Mouse (Mus musculus): Measurements from ENCODE around the gene Pcdh7. TPM values are rescaled to one million over a fixed set of nuclear protein-coding genes. Genes with fewer than 3 reads are reported as not detected.

Gene Pcdh7
- polyA plus RNA-seq, 1 experiment from 2014 or later: 14.0 TPM

GRCm38 (mm10) chr5:57760069-57761063, 42.6 kb downstream of the Pcdh7 start:
- no peak overlapping the region for H3K4me3 ChIP-seq (ENCODE audit: low read depth, low read length)
- ATAC-seq (ENCODE audit: low read depth) (peak; percentile 55; the same call in 1 of the 2 replicates), DNase-seq (ENCODE audit: low spot score) (peak; percentile 53)
- H3K9ac ChIP-seq (ENCODE audit: low read depth, low read length): no peak overlapping the region
- no peak overlapping the region for H3K4me2 ChIP-seq (ENCODE audit: low read depth, low read length)
- H3K9me3 ChIP-seq (ENCODE audit: control insufficient read depth, low read length): no peaks in the 10 kb centered on the region
- H3K4me1 ChIP-seq (ENCODE audit: control insufficient read depth, insufficient read depth, low read length): peaks cover 12% of the 10 kb centered on the region
- no peak overlapping the region; the same call in 1 of the 2 replicates for H3K27ac ChIP-seq (replicated peaks; ENCODE audit: low read depth, low read length)
- no peaks in the 10 kb centered on the region for H3K36me3 ChIP-seq (ENCODE audit: control insufficient read depth, insufficient read depth, low read length)
- 53% methylated on average over 6 of the region's 6 CpGs for WGBS
- H3K27me3 ChIP-seq (replicated peaks; ENCODE audit: control insufficient read depth, insufficient read depth, low read length): no peaks in the 10 kb centered on the region

GRCm38 (mm10) chr5:57765356-57765755, 47.6 kb downstream of the Pcdh7 start:
- H3K9ac ChIP-seq (ENCODE audit: low read depth, low read length): no peak overlapping the region
- 40% methylated on average over 3 of the region's 3 CpGs for WGBS
- H3K36me3 ChIP-seq (ENCODE audit: control insufficient read depth, insufficient read depth, low read length): no peaks in the 10 kb centered on the region
- H3K27ac ChIP-seq (replicated peaks; ENCODE audit: low read depth, low read length): no peak overlapping the region
- H3K27me3 ChIP-seq (replicated peaks; ENCODE audit: control insufficient read depth, insufficient read depth, low read length): no peaks in the 10 kb centered on the region
- no peak for DNase-seq (ENCODE audit: low spot score)
- 0 out of 2 replicates have a peak, but pooled peaks have one; percentile 36 for ATAC-seq (ENCODE audit: low read depth)
- no peak overlapping the region for H3K4me3 ChIP-seq (ENCODE audit: low read depth, low read length)
- no peaks in the 10 kb centered on the region for H3K4me1 ChIP-seq (ENCODE audit: control insufficient read depth, insufficient read depth, low read length)
- H3K4me2 ChIP-seq (ENCODE audit: low read depth, low read length): no peak overlapping the region
- no peaks in the 10 kb centered on the region for H3K9me3 ChIP-seq (ENCODE audit: control insufficient read depth, low read length)

GRCm38 (mm10) chr5:57767346-57767745, 49.6 kb downstream of the Pcdh7 start:
- Histone ChIP-seq H3K4me3 (ENCODE audit: low read depth, low read length) (no peak overlapping the region), H3K4me2 (ENCODE audit: low read depth, low read length) (no peak overlapping the region), H3K36me3 (ENCODE audit: control insufficient read depth, insufficient read depth, low read length) (no peaks in the 10 kb centered on the region), H3K27ac (replicated peaks; ENCODE audit: low read depth, low read length) (no peak overlapping the region), H3K9ac (ENCODE audit: low read depth, low read length) (no peak overlapping the region), H3K4me1 (ENCODE audit: control insufficient read depth, insufficient read depth, low read length) (no peaks in the 10 kb centered on the region), H3K27me3 (replicated peaks; ENCODE audit: control insufficient read depth, insufficient read depth, low read length) (no peaks in the 10 kb centered on the region), H3K9me3 (ENCODE audit: control insufficient read depth, low read length) (no peaks in the 10 kb centered on the region)
- DNase-seq (ENCODE audit: low spot score): no peak
- peak; percentile 53; the same call in 1 of the 2 replicates for ATAC-seq (ENCODE audit: low read depth)
- WGBS: 64% methylated on average over 3 of the region's 3 CpGs

- H3K4me3 ChIP-seq (ENCODE audit: low read depth, low read length): no peak overlapping the region
- no peak overlapping the region for H3K4me2 ChIP-seq (ENCODE audit: low read depth, low read length)
- no peaks in the 10 kb centered on the region for H3K4me1 ChIP-seq (ENCODE audit: control insufficient read depth, insufficient read depth, low read length)
- no peak overlapping the region for H3K9ac ChIP-seq (ENCODE audit: low read depth, low read length)
- no peak overlapping the region for H3K27ac ChIP-seq (replicated peaks; ENCODE audit: low read depth, low read length)
- ATAC-seq (ENCODE audit: low read depth): no peak
- H3K36me3 ChIP-seq (ENCODE audit: control insufficient read depth, insufficient read depth, low read length): no peaks in the 10 kb centered on the region
- peak; percentile 35 for DNase-seq (ENCODE audit: low spot score)
- H3K9me3 ChIP-seq (ENCODE audit: control insufficient read depth, low read length): no peaks in the 10 kb centered on the region
- no peaks in the 10 kb centered on the region for H3K27me3 ChIP-seq (replicated peaks; ENCODE audit: control insufficient read depth, insufficient read depth, low read length)
- WGBS: 64% methylated on average over 10 of the region's 10 CpGs
Observed at GRCm38 (mm10) chr5:57768469-57769022, 50.8 kb downstream of the Pcdh7 start.

DNA sequence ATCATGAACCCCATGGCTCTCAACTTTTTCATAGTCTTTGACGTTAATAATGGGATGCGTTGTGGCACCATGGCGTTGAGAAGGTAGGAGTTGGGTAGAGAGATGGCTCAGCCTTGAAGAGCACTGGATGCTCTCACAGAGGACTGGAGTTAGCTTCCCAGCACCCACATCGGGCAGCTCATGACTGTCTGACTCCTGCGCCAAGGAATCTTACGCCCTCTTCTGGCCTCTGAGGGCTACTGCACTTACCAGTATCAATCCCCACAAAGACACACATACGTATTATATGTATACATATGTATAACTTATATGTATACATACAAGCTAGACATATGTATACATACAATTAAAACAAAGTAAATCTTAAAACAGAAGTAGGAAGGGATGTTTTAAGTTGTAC, 51.9 kb downstream of the Pcdh7 start:
- H3K4me1 ChIP-seq (ENCODE audit: control insufficient read depth, insufficient read depth, low read length): no peaks in the 10 kb centered on the region
- ATAC-seq (ENCODE audit: low read depth): no peak
- no peak for DNase-seq (ENCODE audit: low spot score)
- 94% methylated on average over 7 of the region's 7 CpGs for WGBS
- no peak overlapping the region for H3K27ac ChIP-seq (replicated peaks; ENCODE audit: low read depth, low read length)
- H3K4me2 ChIP-seq (ENCODE audit: low read depth, low read length): no peak overlapping the region
- H3K9ac ChIP-seq (ENCODE audit: low read depth, low read length): no peak overlapping the region
- H3K27me3 ChIP-seq (replicated peaks; ENCODE audit: control insufficient read depth, insufficient read depth, low read length): no peaks in the 10 kb centered on the region
- H3K36me3 ChIP-seq (ENCODE audit: control insufficient read depth, insufficient read depth, low read length): no peaks in the 10 kb centered on the region
- H3K4me3 ChIP-seq (ENCODE audit: low read depth, low read length): no peak overlapping the region
- H3K9me3 ChIP-seq (ENCODE audit: control insufficient read depth, low read length): no peaks in the 10 kb centered on the region

DNA sequence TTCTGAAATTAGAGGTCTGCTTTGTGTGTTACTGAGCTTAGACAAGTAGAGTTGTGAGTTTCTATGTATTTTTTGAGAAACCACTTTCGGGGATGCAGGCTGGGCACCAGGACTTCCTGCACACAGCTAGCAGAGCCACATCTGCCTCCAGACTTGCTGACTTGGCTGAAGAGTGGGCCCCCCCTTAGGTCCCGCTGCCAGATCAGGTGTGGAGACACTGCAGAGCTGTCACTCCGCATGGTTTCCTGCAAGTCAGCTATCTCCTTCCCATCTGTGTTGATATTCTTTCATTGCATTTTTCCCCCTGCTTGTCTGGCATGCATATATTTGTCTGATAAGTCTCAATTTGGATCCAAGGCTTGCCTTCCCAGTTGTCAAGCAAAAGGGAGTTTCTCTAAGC, 52.6 kb downstream of the Pcdh7 start:
- Histone ChIP-seq H3K27me3 (replicated peaks; ENCODE audit: control insufficient read depth, insufficient read depth, low read length) (no peaks in the 10 kb centered on the region), H3K36me3 (ENCODE audit: control insufficient read depth, insufficient read depth, low read length) (no peaks in the 10 kb centered on the region), H3K27ac (replicated peaks; ENCODE audit: low read depth, low read length) (no peak overlapping the region), H3K4me3 (ENCODE audit: low read depth, low read length) (no peak overlapping the region), H3K9me3 (ENCODE audit: control insufficient read depth, low read length) (no peaks in the 10 kb centered on the region), H3K9ac (ENCODE audit: low read depth, low read length) (no peak overlapping the region), H3K4me1 (ENCODE audit: control insufficient read depth, insufficient read depth, low read length) (no peaks in the 10 kb centered on the region), H3K4me2 (ENCODE audit: low read depth, low read length) (no peak overlapping the region)
- DNase-seq (ENCODE audit: low spot score): no peak
- 73% methylated on average over 3 of the region's 3 CpGs for WGBS
- ATAC-seq (ENCODE audit: low read depth): no peak

DNA sequence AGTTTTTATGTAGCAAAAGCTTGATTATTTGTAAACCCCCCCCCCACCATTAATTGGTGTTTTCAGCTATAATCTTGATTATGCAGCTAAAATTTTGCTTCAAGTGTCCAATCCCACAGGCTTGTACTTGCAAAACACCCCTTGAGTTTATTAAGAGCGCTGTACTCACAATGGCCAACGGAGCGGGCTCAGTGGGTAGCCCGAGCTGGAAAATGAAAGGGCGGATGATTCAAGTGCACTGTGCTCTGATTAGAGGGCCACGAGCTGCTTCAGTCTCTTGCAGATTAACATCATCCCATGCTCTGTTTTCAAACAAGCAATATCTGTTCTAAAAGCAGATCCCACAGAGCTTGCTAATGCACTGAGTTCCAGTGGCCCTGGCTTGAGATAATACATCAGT, 53.4 kb downstream of the Pcdh7 start:
- H3K27me3 ChIP-seq (replicated peaks; ENCODE audit: control insufficient read depth, insufficient read depth, low read length): no peaks in the 10 kb centered on the region
- WGBS: 82% methylated on average over 6 of the region's 6 CpGs
- H3K9ac ChIP-seq (ENCODE audit: low read depth, low read length): no peak overlapping the region
- H3K9me3 ChIP-seq (ENCODE audit: control insufficient read depth, low read length): no peaks in the 10 kb centered on the region
- no peak overlapping the region for H3K27ac ChIP-seq (replicated peaks; ENCODE audit: low read depth, low read length)
- no peaks in the 10 kb centered on the region for H3K4me1 ChIP-seq (ENCODE audit: control insufficient read depth, insufficient read depth, low read length)
- H3K36me3 ChIP-seq (ENCODE audit: control insufficient read depth, insufficient read depth, low read length): no peaks in the 10 kb centered on the region
- ATAC-seq (ENCODE audit: low read depth): no peak
- H3K4me3 ChIP-seq (ENCODE audit: low read depth, low read length): no peak overlapping the region
- H3K4me2 ChIP-seq (ENCODE audit: low read depth, low read length): no peak overlapping the region
- no peak for DNase-seq (ENCODE audit: low spot score)

GRCm38 (mm10) chr5:57772711-57773110, 54.9 kb downstream of the Pcdh7 start:
- Histone ChIP-seq H3K4me1 (ENCODE audit: control insufficient read depth, insufficient read depth, low read length) (no peaks in the 10 kb centered on the region), H3K9me3 (ENCODE audit: control insufficient read depth, low read length) (no peaks in the 10 kb centered on the region), H3K27ac (replicated peaks; ENCODE audit: low read depth, low read length) (no peak overlapping the region), H3K4me2 (ENCODE audit: low read depth, low read length) (no peak overlapping the region), H3K4me3 (ENCODE audit: low read depth, low read length) (no peak overlapping the region), H3K27me3 (replicated peaks; ENCODE audit: control insufficient read depth, insufficient read depth, low read length) (no peaks in the 10 kb centered on the region), H3K9ac (ENCODE audit: low read depth, low read length) (no peak overlapping the region), H3K36me3 (ENCODE audit: control insufficient read depth, insufficient read depth, low read length) (no peaks in the 10 kb centered on the region)
- 64% methylated on average over 3 of the region's 3 CpGs for WGBS
- ATAC-seq (ENCODE audit: low read depth) (no peak), DNase-seq (ENCODE audit: low spot score) (peak; percentile 41)

Measured in embryonic facial prominence, embryonic 14.5 days (tissue).